In the genomic region with DNA sequence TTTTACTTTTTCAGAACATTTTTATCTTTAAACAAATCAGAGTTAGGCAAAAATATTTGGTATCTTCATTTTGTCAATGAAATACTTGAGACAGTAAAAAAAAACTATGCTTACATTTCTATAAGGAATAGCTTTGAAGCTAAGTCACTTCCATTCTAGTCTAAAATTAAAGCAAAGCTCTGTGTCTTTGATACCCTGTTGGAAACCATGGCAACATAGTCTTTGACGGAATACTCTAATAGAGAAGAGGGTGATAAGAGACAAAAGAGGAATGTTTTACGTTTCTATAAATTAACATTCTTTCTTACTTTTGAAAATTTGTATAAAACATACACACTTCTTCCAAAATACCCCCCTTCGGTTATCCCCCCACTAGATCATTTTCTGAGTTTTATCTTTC, we compare ENCODE assay signal across 22 mouse cellular contexts.
A peak's percentile ranks its signal among the peaks of the same experiment; 100 is the strongest.
DNase-seq lines count a peak whose midpoint lies in the region; ATAC-seq and TF ChIP-seq lines count a peak whose summit lies in the region.
"Had no signal": no experiment of that assay in that cellular context is flagged by ENCODE, and none has a peak within 500 bp of the region (broad histone marks: within the 10 kb centered on the region; RNA-seq: fewer than 3 reads in every experiment).

No protein-coding gene starts in this region.

- ATAC-seq in forebrain, embryonic 15.5 days (replicated peaks): peak; percentile 70; the same call in 1 of the 2 replicates
- no peak for ATAC-seq in forebrain, embryonic 11.5 days (replicated peaks; ENCODE audit: low FRiP score)
- no peak for ATAC-seq in midbrain, embryonic 14.5 days (ENCODE audit: low FRiP score, low TSS enrichment)
- peak; percentile 59; the same call in 1 of the 2 replicates for ATAC-seq in forebrain, postnatal 0 days
- ATAC-seq: CD4-positive, CD25-positive, alpha-beta regulatory T cell, adult 4 months had no signal

- no peaks in the 10 kb centered on the region for H3K4me1 ChIP-seq in forebrain, embryonic 15.5 days
- no peaks in the 10 kb centered on the region for H3K4me1 ChIP-seq in forebrain, embryonic 11.5 days (replicated peaks; ENCODE audit: control insufficient read depth, insufficient read depth, low read length)
- no peaks in the 10 kb centered on the region for H3K4me1 ChIP-seq in midbrain, embryonic 14.5 days (ENCODE audit: control insufficient read depth, insufficient read depth, low read length)
- H3K4me1 ChIP-seq in midbrain, embryonic 10.5 days: peaks cover 7% of the 10 kb centered on the region; the same call in 1 of the 2 replicates
- no peaks in the 10 kb centered on the region for H3K4me1 ChIP-seq in forebrain, postnatal 0 days (ENCODE audit: insufficient read depth)
- H3K4me1 ChIP-seq: embryonic facial prominence, embryonic 12.5 days; embryonic facial prominence, embryonic 15.5 days; hindbrain, embryonic 12.5 days; hindbrain, embryonic 15.5 days had no signal

- no peaks in the 10 kb centered on the region for H3K27me3 ChIP-seq in forebrain, embryonic 15.5 days
- no peaks in the 10 kb centered on the region for H3K27me3 ChIP-seq in forebrain, embryonic 11.5 days (ENCODE audit: control insufficient read depth, insufficient read depth, low read length)
- H3K27me3 ChIP-seq in midbrain, embryonic 14.5 days (ENCODE audit: control insufficient read depth, insufficient read depth, low read length): no peaks in the 10 kb centered on the region
- H3K27me3 ChIP-seq in midbrain, embryonic 10.5 days (ENCODE audit: low read depth, poor library complexity, severe bottlenecking): no peaks in the 10 kb centered on the region
- H3K27me3 ChIP-seq in forebrain, postnatal 0 days (ENCODE audit: insufficient read depth, low read length): no peaks in the 10 kb centered on the region
- H3K27me3 ChIP-seq: embryonic facial prominence, embryonic 12.5 days; embryonic facial prominence, embryonic 15.5 days; hindbrain, embryonic 12.5 days; hindbrain, embryonic 15.5 days had no signal

- TF ChIP-seq POLR2A in brain, embryonic 14.5 days (IDR thresholded peaks at IDR 0.05; ENCODE audit: borderline replicate concordance, extremely low read depth, insufficient read depth, insufficient read length, poor library complexity, severe bottlenecking): no peak

- H3K27ac ChIP-seq in forebrain, embryonic 15.5 days (replicated peaks): no peak overlapping the region
- no peak overlapping the region for H3K27ac ChIP-seq in forebrain, embryonic 11.5 days (ENCODE audit: low read depth, low read length)
- no peak overlapping the region for H3K27ac ChIP-seq in midbrain, embryonic 14.5 days (replicated peaks; ENCODE audit: low read depth, low read length)
- no peak overlapping the region for H3K27ac ChIP-seq in midbrain, embryonic 10.5 days (replicated peaks)
- no peak overlapping the region for H3K27ac ChIP-seq in forebrain, postnatal 0 days (ENCODE audit: low read depth, low read length)
- H3K27ac ChIP-seq: embryonic facial prominence, embryonic 12.5 days; embryonic facial prominence, embryonic 15.5 days; gastrocnemius, adult 2 months; hindbrain, embryonic 12.5 days; hindbrain, embryonic 15.5 days had no signal

- WGBS in forebrain, embryonic 15.5 days: 42% methylated on average over 3 of the region's 3 CpGs
- 66% methylated on average over 3 of the region's 3 CpGs for WGBS in forebrain, embryonic 11.5 days
- 48% methylated on average over 3 of the region's 3 CpGs for WGBS in midbrain, embryonic 14.5 days
- WGBS in midbrain, embryonic 10.5 days: 58% methylated on average over 3 of the region's 3 CpGs
- WGBS in forebrain, postnatal 0 days: 40% methylated on average over 3 of the region's 3 CpGs

- no peaks in the 10 kb centered on the region for H3K36me3 ChIP-seq in forebrain, embryonic 15.5 days
- no peaks in the 10 kb centered on the region for H3K36me3 ChIP-seq in forebrain, embryonic 11.5 days (ENCODE audit: control insufficient read depth, insufficient read depth, low read length)
- H3K36me3 ChIP-seq in midbrain, embryonic 14.5 days (ENCODE audit: control insufficient read depth, insufficient read depth, low read length): no peaks in the 10 kb centered on the region
- no peaks in the 10 kb centered on the region for H3K36me3 ChIP-seq in midbrain, embryonic 10.5 days
- no peaks in the 10 kb centered on the region for H3K36me3 ChIP-seq in forebrain, postnatal 0 days (ENCODE audit: insufficient read depth)
- H3K36me3 ChIP-seq: embryonic facial prominence, embryonic 12.5 days; embryonic facial prominence, embryonic 15.5 days; hindbrain, embryonic 12.5 days; hindbrain, embryonic 15.5 days had no signal

- no peak for DNase-seq in forebrain, embryonic 11.5 days (ENCODE audit: low spot score)
- peak; percentile 41 for DNase-seq in midbrain, embryonic 14.5 days
- DNase-seq in midbrain, embryonic 10.5 days (ENCODE audit: low spot score): no peak
- peak; percentile 37 for DNase-seq in brain, embryonic 14.5 days (ENCODE audit: low read depth)
- no peak for DNase-seq in forebrain, postnatal 0 days
- DNase-seq in right cerebral cortex, postnatal 10 days (ENCODE audit: low spot score in 2 of 2): no peak
- no peak for DNase-seq in left cerebral cortex, adult 9 months (ENCODE audit: low spot score in 2 of 2)
- DNase-seq: adrenal gland, adult 2 months; adrenal gland, postnatal 14 days; cerebellum, adult 18-20 months; cerebellum, adult 9-10 months; cerebellum, postnatal 14 days; gastrocnemius, adult 2 months; gastrocnemius, postnatal 14 days; heart, adult 11 months had no signal

- H3K9ac ChIP-seq in forebrain, embryonic 15.5 days (replicated peaks): no peak overlapping the region
- no peak overlapping the region for H3K9ac ChIP-seq in forebrain, embryonic 11.5 days (ENCODE audit: low read length)
- H3K9ac ChIP-seq in midbrain, embryonic 14.5 days (replicated peaks; ENCODE audit: low read length): no peak overlapping the region
- H3K9ac ChIP-seq in forebrain, postnatal 0 days: no peak overlapping the region
- H3K9ac ChIP-seq: embryonic facial prominence, embryonic 12.5 days; embryonic facial prominence, embryonic 15.5 days; hindbrain, embryonic 12.5 days; hindbrain, embryonic 15.5 days had no signal

- no peak overlapping the region for H3K4me2 ChIP-seq in forebrain, embryonic 15.5 days (replicated peaks)
- no peak overlapping the region for H3K4me2 ChIP-seq in forebrain, embryonic 11.5 days (ENCODE audit: low read depth, low read length, severe bottlenecking)
- no peak overlapping the region for H3K4me2 ChIP-seq in midbrain, embryonic 14.5 days (ENCODE audit: low read length)
- no peak overlapping the region for H3K4me2 ChIP-seq in forebrain, postnatal 0 days (ENCODE audit: low read depth)
- H3K4me2 ChIP-seq: embryonic facial prominence, embryonic 12.5 days; embryonic facial prominence, embryonic 15.5 days; heart, embryonic 11.5 days; hindbrain, embryonic 12.5 days; hindbrain, embryonic 15.5 days had no signal

- H3K4me3 ChIP-seq in forebrain, embryonic 15.5 days: no peak overlapping the region
- H3K4me3 ChIP-seq in forebrain, embryonic 11.5 days (ENCODE audit: low read depth, low read length): no peak overlapping the region
- H3K4me3 ChIP-seq in midbrain, embryonic 14.5 days (replicated peaks; ENCODE audit: low read depth, low read length): no peak overlapping the region
- H3K4me3 ChIP-seq in midbrain, embryonic 10.5 days: no peak overlapping the region
- H3K4me3 ChIP-seq in forebrain, postnatal 0 days (ENCODE audit: low read depth, low read length): no peak overlapping the region
- H3K4me3 ChIP-seq: embryonic facial prominence, embryonic 12.5 days; embryonic facial prominence, embryonic 15.5 days; gastrocnemius, adult 2 months; hindbrain, embryonic 12.5 days; hindbrain, embryonic 15.5 days had no signal

- no peaks in the 10 kb centered on the region for H3K9me3 ChIP-seq in forebrain, embryonic 15.5 days
- H3K9me3 ChIP-seq in forebrain, embryonic 11.5 days (ENCODE audit: control insufficient read depth, low read length): no peaks in the 10 kb centered on the region
- no peaks in the 10 kb centered on the region for H3K9me3 ChIP-seq in midbrain, embryonic 14.5 days (ENCODE audit: control insufficient read depth, low read length)
- H3K9me3 ChIP-seq in midbrain, embryonic 10.5 days (replicated peaks): no peaks in the 10 kb centered on the region
- H3K9me3 ChIP-seq in forebrain, postnatal 0 days (ENCODE audit: low read length): no peaks in the 10 kb centered on the region
- H3K9me3 ChIP-seq: embryonic facial prominence, embryonic 12.5 days; embryonic facial prominence, embryonic 15.5 days; hindbrain, embryonic 12.5 days; hindbrain, embryonic 15.5 days had no signal

- no peak for TF ChIP-seq CTCF in brain, embryonic 14.5 days (IDR thresholded peaks at IDR 0.05; ENCODE audit: borderline replicate concordance, extremely low read depth, insufficient read depth, insufficient read length)
- TF ChIP-seq CTCF in forebrain, postnatal 0 days (IDR thresholded peaks at IDR 0.05; ENCODE audit: low read depth): no peak

Comparison
In these comparisons a context has a peak if more than half of its experiments do, and no peak if none do; other contexts are left out.
1. ATAC-seq: peak in forebrain, embryonic 15.5 days (single experiment) and forebrain, postnatal 0 days (single experiment); none in forebrain, embryonic 11.5 days (single experiment) and midbrain, embryonic 14.5 days (single experiment).
2. DNase-seq: peak in midbrain, embryonic 14.5 days (single experiment) and brain, embryonic 14.5 days (single experiment); none in forebrain, embryonic 11.5 days (single experiment), midbrain, embryonic 10.5 days (single experiment), forebrain, postnatal 0 days (single experiment), right cerebral cortex, postnatal 10 days (0 of 2) and left cerebral cortex, adult 9 months (0 of 2).